Mouse (Mus musculus): Measurements from ENCODE around the gene Olfr695. TPM values are rescaled to one million over a fixed set of nuclear protein-coding genes. Genes with fewer than 3 reads are reported as not detected.
"Not testable (repeated sequence)": the region's sequence is repeated elsewhere in the genome, so short reads cannot be mapped to it uniquely, and the experiment has no call there.

Gene Olfr695
- polyA plus RNA-seq (2012; rRNA removed), result not detected in 2 replicates
- not detected in 2 replicates for polyA plus RNA-seq (2014; fragmentation: Nextera tagmentation; extraction: Ambion mirVana)

- H3K4me1 ChIP-seq (replicated peaks; ENCODE audit: control insufficient read depth in 2 of 2, insufficient read depth in 2 of 2, low read length in 1 of 2), result no peaks in the 10 kb centered on the region
- DNase-seq (ENCODE audit: low read depth in 3 of 3, low spot score in 3 of 3) (no peak), ATAC-seq (ENCODE audit: insufficient read depth) (no peak)
- TF ChIP-seq CTCF (IDR thresholded peaks at IDR 0.05; ENCODE audit: low read depth) (no peak), EP300 (IDR thresholded peaks at IDR 0.05; ENCODE audit: low read depth) (no peak)
- H3K9ac ChIP-seq (replicated peaks), result no peak within 1 kb of the TSS
- H3K36me3 ChIP-seq (replicated peaks; ENCODE audit: control insufficient read depth, insufficient read depth, low read depth), result no peaks in the 10 kb centered on the region
- no peak within 1 kb of the TSS for H3K4me2 ChIP-seq (ENCODE audit: low read depth)
- no peak within 1 kb of the TSS for H3K27ac ChIP-seq
- no peak within 1 kb of the TSS for H3K4me3 ChIP-seq (ENCODE audit: insufficient read depth in 1 of 2, low read depth in 2 of 2, low read length in 2 of 2)
- H3K27me3 ChIP-seq (ENCODE audit: control insufficient read depth, insufficient read depth, low read length), result no peaks in the 10 kb centered on the region
- no peaks in the 10 kb centered on the region for H3K9me3 ChIP-seq (ENCODE audit: control insufficient read depth, low read length)
Measured at GRCm38 (mm10) chr7:106716296-106716695, at the start of gene Olfr695. Olfr695 (minus strand) TSS chr7:106716396.

DNA sequence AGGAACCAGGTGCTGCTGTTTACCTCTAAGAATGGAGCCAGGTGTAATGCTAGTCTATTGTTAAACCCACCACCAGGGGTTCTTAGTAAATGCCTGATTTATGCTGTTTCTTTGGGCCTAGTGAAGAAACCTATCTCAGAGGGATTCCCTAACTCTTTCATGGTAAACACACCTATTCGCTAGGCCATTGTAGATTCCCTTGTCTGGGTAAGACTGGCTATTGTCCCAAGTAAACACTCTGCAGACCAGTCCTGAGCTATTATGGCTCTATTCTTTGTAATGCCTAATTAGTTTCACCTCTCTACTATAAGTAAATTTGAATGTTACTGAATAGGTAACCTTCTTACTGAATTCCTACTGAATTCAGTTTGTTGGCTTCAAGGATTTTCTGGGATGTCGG lies 44.8 kb upstream of the Olfr695 start:
- H3K36me3 ChIP-seq (replicated peaks; ENCODE audit: control insufficient read depth, insufficient read depth, low read depth); ATAC-seq (ENCODE audit: insufficient read depth): not testable (repeated sequence)
- WGBS (ENCODE audit: insufficient replicate concordance), result 84% methylated on average over 2 of the region's 2 CpGs

GRCm38 (mm10) chr7:106758800-106759199 lies 42.6 kb upstream of the Olfr695 start:
- H3K36me3 ChIP-seq (replicated peaks; ENCODE audit: control insufficient read depth, insufficient read depth, low read depth), result no peaks in the 10 kb centered on the region
- H3K4me1 ChIP-seq (replicated peaks; ENCODE audit: control insufficient read depth in 2 of 2, insufficient read depth in 2 of 2, low read length in 1 of 2), result no peaks in the 10 kb centered on the region
- H3K9ac ChIP-seq (replicated peaks), result no peak overlapping the region
- H3K9me3 ChIP-seq (ENCODE audit: control insufficient read depth, low read length), result no peaks in the 10 kb centered on the region
- TF ChIP-seq CTCF (IDR thresholded peaks at IDR 0.05; ENCODE audit: low read depth) (no peak), EP300 (IDR thresholded peaks at IDR 0.05; ENCODE audit: low read depth) (no peak)
- no peaks in the 10 kb centered on the region for H3K27me3 ChIP-seq (ENCODE audit: control insufficient read depth, insufficient read depth, low read length)
- DNase-seq (ENCODE audit: low read depth in 3 of 3, low spot score in 3 of 3), result no peak
- no peak overlapping the region for H3K4me2 ChIP-seq (ENCODE audit: low read depth)
- no peak for ATAC-seq (ENCODE audit: insufficient read depth)
- WGBS (ENCODE audit: insufficient replicate concordance), result 81% methylated on average over 2 of the region's 2 CpGs
- H3K4me3 ChIP-seq (ENCODE audit: insufficient read depth in 1 of 2, low read depth in 2 of 2, low read length in 2 of 2), result no peak overlapping the region
- no peak overlapping the region for H3K27ac ChIP-seq

More for the DNA sequence above, 44.8 kb upstream of the Olfr695 start:
- DNase-seq (ENCODE audit: low read depth in 3 of 3, low spot score in 3 of 3); H3K9me3 ChIP-seq (ENCODE audit: control insufficient read depth, low read length); H3K4me3 ChIP-seq (ENCODE audit: insufficient read depth in 1 of 2, low read depth in 2 of 2, low read length in 2 of 2); H3K27ac ChIP-seq; H3K27me3 ChIP-seq (ENCODE audit: control insufficient read depth, insufficient read depth, low read length); H3K4me1 ChIP-seq (replicated peaks; ENCODE audit: control insufficient read depth in 2 of 2, insufficient read depth in 2 of 2, low read length in 1 of 2); H3K9ac ChIP-seq (replicated peaks); H3K4me2 ChIP-seq (ENCODE audit: low read depth): not testable (repeated sequence)

DNA sequence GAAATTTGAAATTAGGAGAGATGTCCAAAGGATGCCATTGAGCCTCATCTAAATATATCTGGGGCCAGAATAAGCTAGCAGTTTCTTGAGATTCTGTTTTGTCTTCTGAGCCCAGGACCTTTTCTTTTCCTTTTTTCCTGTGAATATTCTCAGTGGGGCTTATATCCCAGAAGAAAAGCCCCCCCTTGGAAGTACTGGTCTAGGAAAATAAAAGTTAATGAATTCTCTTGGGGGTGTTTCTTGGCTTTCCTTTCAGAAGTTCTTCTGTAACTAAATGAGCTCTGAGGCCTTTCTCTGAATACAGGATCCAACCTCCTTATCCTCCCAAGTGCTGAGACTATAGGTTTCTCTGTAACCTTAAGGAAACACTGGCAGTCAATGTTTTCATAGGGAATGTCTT lies 39.1 kb upstream of the Olfr695 start, which contains the start of gene Olfr698:
Gene Olfr698, minus strand, starts transcription at position 101 of the 400 bp plus-strand sequence.
- TF ChIP-seq EP300 (IDR thresholded peaks at IDR 0.05; ENCODE audit: low read depth), result no peak
- TF ChIP-seq CTCF (IDR thresholded peaks at IDR 0.05; ENCODE audit: low read depth), result no peak
- DNase-seq (ENCODE audit: low read depth in 3 of 3, low spot score in 3 of 3), result no peak

DNA sequence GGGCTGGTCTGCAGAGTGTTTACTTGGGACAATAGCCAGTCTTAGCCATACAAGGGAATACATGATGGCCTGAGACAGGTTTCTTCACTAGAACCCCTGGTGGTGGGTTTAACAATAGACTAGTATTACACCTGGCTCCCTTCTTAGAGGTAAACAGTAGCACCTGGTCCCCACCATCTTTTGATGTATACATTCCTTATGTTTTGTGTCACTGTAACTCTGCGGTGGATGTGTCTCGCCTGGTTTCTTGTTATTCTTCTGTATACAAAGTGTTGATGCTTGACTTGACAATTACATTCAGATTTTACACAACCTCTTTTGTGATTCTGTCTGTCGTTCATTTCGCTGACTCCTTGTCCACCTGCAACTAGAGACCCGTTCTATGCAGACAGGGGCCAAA lies 29.6 kb upstream of the Olfr695 start:
- H3K27ac ChIP-seq, result no peak overlapping the region
- no peaks in the 10 kb centered on the region for H3K36me3 ChIP-seq (replicated peaks; ENCODE audit: control insufficient read depth, insufficient read depth, low read depth)
- no peaks in the 10 kb centered on the region for H3K27me3 ChIP-seq (ENCODE audit: control insufficient read depth, insufficient read depth, low read length)
- H3K4me3 ChIP-seq (ENCODE audit: insufficient read depth in 1 of 2, low read depth in 2 of 2, low read length in 2 of 2), result no peak overlapping the region
- WGBS (ENCODE audit: insufficient replicate concordance), result 68% methylated on average over 5 of the region's 5 CpGs
- ATAC-seq (ENCODE audit: insufficient read depth), result no peak
- H3K4me1 ChIP-seq (replicated peaks; ENCODE audit: control insufficient read depth in 2 of 2, insufficient read depth in 2 of 2, low read length in 1 of 2), result no peaks in the 10 kb centered on the region
- H3K9me3 ChIP-seq (ENCODE audit: control insufficient read depth, low read length), result no peaks in the 10 kb centered on the region
- DNase-seq (ENCODE audit: low read depth in 3 of 3, low spot score in 3 of 3), result no peak
- H3K9ac ChIP-seq (replicated peaks), result no peak overlapping the region
- TF ChIP-seq EP300 (IDR thresholded peaks at IDR 0.05; ENCODE audit: low read depth), result no peak
- TF ChIP-seq CTCF (IDR thresholded peaks at IDR 0.05; ENCODE audit: low read depth), result no peak
- H3K4me2 ChIP-seq (ENCODE audit: low read depth), result no peak overlapping the region

More for the DNA sequence above, 39.1 kb upstream of the Olfr695 start, which contains the start of gene Olfr698:
- ATAC-seq (ENCODE audit: insufficient read depth), result no peak
- Histone ChIP-seq H3K4me2 (ENCODE audit: low read depth) (no peak within 1 kb of the TSS), H3K36me3 (replicated peaks; ENCODE audit: control insufficient read depth, insufficient read depth, low read depth) (no peaks in the 10 kb centered on the region), H3K9ac (replicated peaks) (no peak within 1 kb of the TSS), H3K9me3 (ENCODE audit: control insufficient read depth, low read length) (no peaks in the 10 kb centered on the region), H3K27ac (no peak within 1 kb of the TSS), H3K27me3 (ENCODE audit: control insufficient read depth, insufficient read depth, low read length) (no peaks in the 10 kb centered on the region), H3K4me1 (replicated peaks; ENCODE audit: control insufficient read depth in 2 of 2, insufficient read depth in 2 of 2, low read length in 1 of 2) (no peaks in the 10 kb centered on the region), H3K4me3 (ENCODE audit: insufficient read depth in 1 of 2, low read depth in 2 of 2, low read length in 2 of 2) (no peak within 1 kb of the TSS)

Measured in liver, embryonic 14.5 days (tissue).